Mouse (Mus musculus) forebrain, embryonic 16.5 days (tissue): ENCODE results near the gene Steap4. TPM values are rescaled to one million over a fixed set of nuclear protein-coding genes. Genes with fewer than 3 reads are reported as not detected.

ENCODE experiments used
- ATAC-seq: fragments of 200-750 bp; cut with Nextera tagmentation; 2 replicates; pipeline ENCODE4 v1.8.0; 2017; ENCODE audit warnings: mild to moderate bottlenecking, moderate library complexity
- H3K27ac ChIP-seq: fragments of 300-500 bp; sonication (generic); 2 replicates; pipeline ENCODE4 v1.5.1; 2014; ENCODE audit warnings: low read length, control low read depth
- H3K27me3 ChIP-seq: fragments of 300-500 bp; sonication (generic); replicated peaks from 2 replicates; pipeline ENCODE4 v1.6.1; 2014; ENCODE audit warnings: low read length; ENCODE audit not compliant: control insufficient read depth, insufficient read depth
- H3K36me3 ChIP-seq: fragments of 300-500 bp; sonication (generic); 2 replicates; pipeline ENCODE4 v1.6.1; 2014; ENCODE audit not compliant: control insufficient read depth, insufficient read depth
- H3K4me1 ChIP-seq: fragments of 300-500 bp; sonication (generic); replicated peaks from 2 replicates; pipeline ENCODE4 v1.6.1; 2014; ENCODE audit warnings: low read length; ENCODE audit not compliant: control insufficient read depth, insufficient read depth
- H3K4me2 ChIP-seq: fragments of 300-500 bp; sonication (generic); 2 replicates; pipeline ENCODE4 v1.6.1; 2014; ENCODE audit warnings: mild to moderate bottlenecking, low read length, control low read depth
- H3K4me3 ChIP-seq: fragments of 300-500 bp; sonication (generic); replicated peaks from 2 replicates; pipeline ENCODE4 v1.5.1; 2014; ENCODE audit warnings: mild to moderate bottlenecking, low read length, control low read depth
- H3K9ac ChIP-seq: fragments of 300-500 bp; sonication (generic); replicated peaks from 2 replicates; pipeline ENCODE4 v1.6.1; 2014; ENCODE audit warnings: low read depth, low read length, control low read depth
- H3K9me3 ChIP-seq: fragments of 300-500 bp; sonication (generic); 2 replicates; pipeline ENCODE4 v1.6.1; 2016; ENCODE audit warnings: low read length; ENCODE audit not compliant: control insufficient read depth
- WGBS: fragments of 180-500 bp; shearing (Covaris S2); extraction: QIAGEN DNeasy Blood & Tissue Kit; methylation state at CpG from one replicate; pipeline ENCODE4 v1.1.7; 2014; 5-methylcytosine and 5-hydroxymethylcytosine counted together
- polyA plus RNA-seq: library from polyadenylated mRNA; unstranded; fragments of >200 nt; fragmentation: Nextera tagmentation; extraction: Ambion mirVana; gene quantifications from 2 replicates; pipeline ENCODE4 v1.2.1, GENCODE M21; 2015

The Steap4 gene
- polyA plus RNA-seq, 1 experiment from 2014 or later, result 0.13 TPM

GRCm38 (mm10) chr5:8000466-8000865 lies 40.2 kb downstream of the Steap4 start:
- Histone ChIP-seq H3K4me1 (no peaks in the 10 kb centered on the region), H3K4me3 (no peak overlapping the region), H3K27me3 (no peaks in the 10 kb centered on the region), H3K27ac (no peak overlapping the region), H3K4me2 (no peak overlapping the region), H3K36me3 (no peaks in the 10 kb centered on the region), H3K9ac (no peak overlapping the region), H3K9me3 (no peaks in the 10 kb centered on the region)
- peak; percentile 41 for ATAC-seq
- WGBS, result 71% methylated on average over 10 of the region's 10 CpGs

GRCm38 (mm10) chr5:8002827-8003226 lies 42.6 kb downstream of the Steap4 start:
- Histone ChIP-seq H3K4me2 (no peak overlapping the region), H3K4me1 (no peaks in the 10 kb centered on the region), H3K36me3 (no peaks in the 10 kb centered on the region), H3K27ac (no peak overlapping the region), H3K27me3 (no peaks in the 10 kb centered on the region), H3K9ac (no peak overlapping the region), H3K4me3 (no peak overlapping the region), H3K9me3 (no peaks in the 10 kb centered on the region)
- ATAC-seq, result no peak

GRCm38 (mm10) chr5:8013276-8013675 lies 53.0 kb downstream of the Steap4 start:
- 73% methylated on average over 3 of the region's 3 CpGs for WGBS
- Histone ChIP-seq H3K36me3 (no peaks in the 10 kb centered on the region), H3K4me3 (no peak overlapping the region), H3K27me3 (no peaks in the 10 kb centered on the region), H3K9me3 (no peaks in the 10 kb centered on the region), H3K9ac (no peak overlapping the region), H3K4me2 (no peak overlapping the region), H3K4me1 (no peaks in the 10 kb centered on the region), H3K27ac (no peak overlapping the region)
- ATAC-seq, result no peak

Other genes with a start within 250 kb of the Steap4 start
- 143 and 149 TPM in 2 replicates for gene Sri, start 85.6 kb downstream of the Steap4 start, polyA plus RNA-seq